8 mouse cellular contexts compared by ENCODE assay signal in genomic region chr5:15934376-15935233, GRCm38 (mm10). TPM values are rescaled to one million over a fixed set of nuclear protein-coding genes. Genes with fewer than 3 reads are reported as not detected.
DNase-seq lines count a peak whose midpoint lies in the region; ATAC-seq lines count a peak whose summit lies in the region.

Cacna2d1 (plus strand) TSS chr5:15934691.

- peak; percentile 84 for ATAC-seq in hindbrain, embryonic 12.5 days (ENCODE audit: low FRiP score)
- ATAC-seq in monocyte, adult 5-6 weeks (replicated peaks; ENCODE audit: insufficient number of reproducible peaks, low FRiP score, low TSS enrichment, poor library complexity, severe bottlenecking) = no peak

- H3K36me3 ChIP-seq in hindbrain, embryonic 12.5 days = no peaks in the 10 kb centered on the region

- H3K27ac ChIP-seq in hindbrain, embryonic 12.5 days = peak within 1 kb of the TSS; percentile 95

- H3K4me2 ChIP-seq in hindbrain, embryonic 12.5 days (replicated peaks) = peak within 1 kb of the TSS; percentile 69

- peak within 1 kb of the TSS; percentile 66 for H3K4me3 ChIP-seq in hindbrain, embryonic 12.5 days

- WGBS in hindbrain, embryonic 12.5 days = 1% methylated on average over 65 of the region's 120 CpGs

- peak; percentile 89 for DNase-seq in adrenal gland, adult 2 months
- peak; percentile 73 for DNase-seq in cerebellum, postnatal 36 days
- peak; percentile 58 for DNase-seq in gastrocnemius, adult 18-20 months (ENCODE audit: low spot score)
- DNase-seq in left cerebral cortex, adult 18-20 months (ENCODE audit: low spot score in 2 of 2) = peak; percentile 39 to 50
- peak; percentile 62 for DNase-seq in lung, postnatal 14 days
- DNase-seq in right cerebral cortex, adult 2 months (ENCODE audit: low spot score in 2 of 2) = peak; percentile 45 to 54

- no peaks in the 10 kb centered on the region for H3K9me3 ChIP-seq in hindbrain, embryonic 12.5 days (replicated peaks)

- peaks cover 9% of the 10 kb centered on the region; the same call in 1 of the 2 replicates for H3K4me1 ChIP-seq in hindbrain, embryonic 12.5 days

- H3K9ac ChIP-seq in hindbrain, embryonic 12.5 days = peak within 1 kb of the TSS; percentile 83

- peaks cover 53% of the 10 kb centered on the region for H3K27me3 ChIP-seq in hindbrain, embryonic 12.5 days

RNA-seq across cellular contexts. Expression of gene Cacna2d1, which starts in this region (rescaled TPM):
- total RNA-seq in adrenal gland, adult 2 months (2021) = 100 to 1,000 TPM; 105 to 137 TPM
- polyA plus RNA-seq in adrenal gland, adult 2 months (2012; rRNA removed) = 10.3 and 13.7 TPM in 2 replicates
- total RNA-seq in gastrocnemius, adult 18-20 months (2021) = 100 to 1,000 TPM; 235 to 243 TPM
- 41.3 and 44.7 TPM in 2 replicates for polyA plus RNA-seq in hindbrain, embryonic 12.5 days (2016; fragmentation: Nextera tagmentation; extraction: Ambion mirVana)
- total RNA-seq in left cerebral cortex, adult 18-20 months (2021) = 100 to 1,000 TPM; 181 TPM
- not detected in 3 replicates for total RNA-seq in monocyte, adult 5-6 weeks (2017)

Comparison
In these comparisons a context has a peak if more than half of its experiments do, and no peak if none do; other contexts are left out.
1. RNA of gene Cacna2d1 (total RNA-seq): 235 to 243 TPM in gastrocnemius, adult 18-20 months, 181 TPM in left cerebral cortex, adult 18-20 months and 105 to 137 TPM in adrenal gland, adult 2 months; not detected in monocyte, adult 5-6 weeks; every median in the first group is over 100 times any median in the second.
2. Peak in every context shown above with its lines, with median percentiles within 50 percentile points of each other: DNase-seq.